Mouse (Mus musculus): ENCODE data around the gene Ccdc54.

The Ccdc54 gene

DNA sequence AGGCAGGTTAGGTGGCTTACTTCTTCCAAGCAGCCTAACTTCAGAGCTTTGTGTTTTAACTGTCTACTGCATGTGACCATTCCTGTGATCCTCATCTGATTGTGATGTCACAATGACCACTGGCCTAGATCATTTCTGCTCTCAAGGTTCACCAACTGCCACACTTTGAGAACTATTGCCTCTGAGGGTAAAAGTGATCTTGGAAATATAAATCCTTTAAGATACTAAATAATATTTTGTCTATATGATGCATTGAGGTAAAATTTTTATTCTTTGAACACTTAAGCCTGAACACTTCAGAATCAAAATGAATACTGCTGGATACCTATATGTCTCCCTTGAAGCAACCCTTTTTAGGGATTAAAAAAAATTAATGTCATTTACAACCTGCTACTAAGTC is at the start of gene Ccdc54:
Ccdc54 (minus strand) TSS at position 101 of the 400 bp plus-strand sequence.
- DNase-seq (ENCODE audit: low read depth, low spot score) = no peak

DNA sequence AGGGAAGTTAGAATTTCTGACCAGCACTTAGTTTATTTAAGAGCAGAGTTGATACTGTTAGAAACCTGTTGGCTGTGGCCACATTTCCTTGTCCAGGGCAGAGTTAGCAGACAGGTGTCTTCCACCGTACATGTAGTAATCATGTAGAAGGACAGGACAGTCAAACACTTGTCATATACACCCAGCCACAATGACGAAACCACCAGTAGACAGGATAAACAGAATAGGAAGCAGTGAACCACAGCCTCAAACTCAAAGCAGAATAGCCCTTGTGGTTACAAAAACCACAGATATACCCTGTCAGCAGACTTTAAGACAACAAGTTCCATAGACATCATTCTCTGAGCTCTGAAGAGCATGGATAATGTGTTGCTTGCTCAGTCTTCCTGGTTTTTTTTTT is 41.6 kb upstream of the Ccdc54 start:
- no peak for DNase-seq (ENCODE audit: low read depth, low spot score)

DNA sequence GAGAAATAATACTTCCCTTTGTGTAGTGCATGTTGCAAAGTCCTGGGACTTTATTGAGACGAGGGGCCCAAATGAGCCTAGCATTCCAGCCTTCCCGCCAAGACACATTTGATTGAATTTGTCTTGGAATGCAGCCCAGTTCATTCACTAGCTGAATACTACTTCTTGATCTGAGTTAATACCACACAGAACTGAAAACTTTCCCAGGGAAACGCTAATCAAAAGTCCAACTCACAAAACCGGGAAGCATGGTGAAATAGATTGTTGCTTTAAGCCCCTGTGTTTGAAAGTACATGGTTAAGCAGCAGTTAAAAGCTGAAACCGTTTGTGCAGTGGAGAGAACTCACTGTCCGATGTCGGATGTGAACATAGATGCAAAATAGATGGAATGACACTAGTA is 24.6 kb upstream of the Ccdc54 start:
- DNase-seq (ENCODE audit: low read depth, low spot score) = no peak

- no peak for DNase-seq (ENCODE audit: low read depth, low spot score)
These were observed 22.0 kb upstream of the Ccdc54 start for GRCm38 (mm10) chr16:50612944-50613343.

- no peak for DNase-seq (ENCODE audit: low read depth, low spot score)
These were observed 19.6 kb upstream of the Ccdc54 start for GRCm38 (mm10) chr16:50610580-50610979.

GRCm38 (mm10) chr16:50607776-50608562 is 17.0 kb upstream of the Ccdc54 start:
- no peak for DNase-seq (ENCODE audit: low read depth, low spot score)

DNA sequence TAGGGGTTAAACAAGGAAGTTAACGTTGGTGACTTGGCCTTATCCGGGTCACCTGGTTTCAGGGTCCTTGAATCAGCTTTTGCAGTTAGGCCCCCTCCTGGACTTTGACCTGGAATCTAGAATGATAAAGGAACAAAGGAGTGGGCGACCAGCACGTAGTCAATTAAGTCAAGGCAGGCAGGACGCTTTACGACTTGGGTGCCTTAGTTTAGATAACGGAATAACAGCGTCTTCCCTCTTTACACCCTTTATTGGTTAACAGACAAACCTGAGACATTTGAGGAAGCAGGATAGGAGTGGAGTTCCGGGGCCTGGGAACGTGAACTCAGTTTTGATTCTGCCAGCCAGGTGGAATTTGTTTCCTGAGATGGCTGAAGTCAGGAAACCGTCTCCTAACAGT is 13.9 kb upstream of the Ccdc54 start:
- DNase-seq (ENCODE audit: low read depth, low spot score) = no peak

DNA sequence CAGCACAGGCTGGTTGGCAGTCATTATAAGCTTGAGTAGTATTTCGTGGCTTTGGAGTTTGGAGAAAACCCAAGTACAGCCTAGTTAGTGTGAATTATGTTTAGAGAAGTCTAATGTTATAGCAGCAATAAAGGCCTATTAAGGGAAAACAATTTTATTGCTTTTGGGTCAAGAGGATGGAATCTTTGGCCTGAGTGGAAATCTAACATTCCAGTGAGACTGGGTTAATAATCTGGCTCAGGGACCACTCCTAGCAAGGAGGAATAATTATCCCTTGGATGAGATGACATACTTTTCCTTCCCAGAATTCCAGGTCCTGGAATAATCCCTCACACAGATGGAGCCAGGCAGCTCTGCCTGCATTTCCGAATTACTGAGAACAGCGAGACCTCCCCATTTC is 11.0 kb upstream of the Ccdc54 start:
- no peak for DNase-seq (ENCODE audit: low read depth, low spot score)

DNA sequence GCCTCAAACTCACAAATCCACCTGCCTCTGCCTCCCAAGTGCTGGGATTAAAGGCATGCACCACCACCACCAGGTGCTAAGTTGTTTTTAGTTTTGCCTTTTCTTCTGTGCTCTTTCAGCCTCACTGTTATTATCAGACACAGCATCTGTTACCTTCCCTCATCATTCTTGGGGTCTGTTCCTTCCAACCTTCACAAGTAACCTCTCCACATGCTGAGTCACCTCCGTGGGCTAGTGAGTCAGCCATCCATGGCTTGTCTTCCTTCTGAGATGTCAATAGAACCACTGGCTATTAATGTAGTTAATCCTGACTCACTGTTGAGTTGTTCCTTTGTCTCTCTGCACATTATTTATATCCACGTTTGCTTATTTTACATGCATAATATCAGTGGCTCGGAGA is 9.7 kb upstream of the Ccdc54 start:
- no peak for DNase-seq (ENCODE audit: low read depth, low spot score)

DNA sequence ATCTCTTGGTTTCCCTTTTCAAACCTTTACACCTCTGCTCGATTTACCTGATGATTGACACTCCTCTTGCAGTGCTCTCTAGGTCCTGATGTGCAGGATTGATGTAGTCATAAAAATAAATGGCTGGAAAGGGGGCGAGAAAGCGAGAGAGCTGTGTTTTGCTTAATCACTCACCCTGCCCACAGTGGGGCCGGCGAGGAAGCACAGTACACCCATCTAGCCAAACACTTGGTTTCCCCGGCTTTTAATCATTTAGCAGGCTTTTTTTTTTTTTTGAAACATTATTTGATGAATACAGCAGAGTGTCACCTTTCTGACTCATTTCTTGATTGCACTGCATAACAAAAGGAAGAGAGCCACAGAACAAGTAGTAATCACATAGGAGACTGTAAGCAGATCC is 5.7 kb upstream of the Ccdc54 start:
- no peak for DNase-seq (ENCODE audit: low read depth, low spot score)

DNA sequence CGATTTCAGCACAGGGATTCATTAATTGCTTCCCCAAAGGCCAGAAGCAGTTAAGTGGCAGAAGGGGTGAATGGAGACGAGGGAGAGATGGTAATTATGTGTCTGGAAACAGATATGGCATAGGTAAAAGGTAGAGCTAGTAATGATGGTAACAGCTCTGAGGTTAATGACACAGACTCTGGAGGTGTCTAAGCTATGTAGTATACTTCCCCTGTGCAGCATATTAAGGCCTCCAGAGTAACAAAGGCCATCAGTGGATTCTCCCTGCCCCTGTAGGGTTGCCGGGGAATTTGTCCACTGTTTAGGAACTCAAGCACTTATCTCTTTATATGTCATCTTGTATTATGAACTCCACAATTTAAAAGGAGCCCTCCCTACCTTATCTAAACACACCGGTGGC is 5.2 kb upstream of the Ccdc54 start:
- DNase-seq (ENCODE audit: low read depth, low spot score) = no peak

DNA sequence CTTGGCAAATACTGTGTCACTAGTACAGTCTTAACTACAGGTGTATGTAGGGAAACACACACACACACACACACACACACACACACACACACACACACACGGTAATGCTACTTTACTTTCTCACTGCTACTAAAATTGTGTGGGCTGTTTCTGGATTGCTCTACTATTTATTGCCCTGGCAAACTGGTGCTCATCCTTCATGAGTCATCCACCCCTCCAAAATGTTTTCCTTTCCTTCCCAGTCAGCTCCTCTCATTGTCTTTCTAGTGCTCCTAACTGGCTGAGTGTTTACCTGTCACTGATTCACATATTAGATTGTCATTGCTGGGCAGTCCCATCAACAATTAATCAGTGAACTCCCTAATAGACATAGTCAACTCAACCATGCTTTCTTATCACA is 3.9 kb upstream of the Ccdc54 start:
- no peak for DNase-seq (ENCODE audit: low read depth, low spot score)

DNA sequence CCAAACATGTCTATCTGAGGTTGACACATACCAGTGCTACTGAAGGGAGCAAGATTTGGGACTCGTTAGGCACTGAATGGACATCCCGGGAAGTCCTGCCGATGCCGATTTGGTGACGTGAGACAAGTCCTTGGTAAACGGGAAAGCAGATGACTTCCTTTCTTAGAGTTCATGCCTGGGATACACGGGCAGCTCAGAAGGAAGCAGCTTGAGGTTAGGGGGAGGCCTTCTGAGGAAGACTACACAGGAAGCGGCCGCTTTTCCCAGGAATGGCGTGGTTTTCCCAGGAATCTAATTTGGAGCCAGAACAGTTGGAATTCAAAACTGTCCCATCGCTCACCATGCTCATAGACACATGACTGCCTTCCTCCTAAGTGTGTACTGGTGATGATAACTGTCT is 2.4 kb upstream of the Ccdc54 start:
- no peak for DNase-seq (ENCODE audit: low read depth, low spot score)

GRCm38 (mm10) chr16:50589574-50590151 is 1.3 kb downstream of the Ccdc54 start:
- no peak for DNase-seq (ENCODE audit: low read depth, low spot score)

GRCm38 (mm10) chr16:50588191-50588590 is 2.8 kb downstream of the Ccdc54 start:
- no peak for DNase-seq (ENCODE audit: low read depth, low spot score)

GRCm38 (mm10) chr16:50587139-50587538 is 3.8 kb downstream of the Ccdc54 start:
- DNase-seq (ENCODE audit: low read depth, low spot score) = no peak

GRCm38 (mm10) chr16:50578361-50578760 is 12.6 kb downstream of the Ccdc54 start:
- DNase-seq (ENCODE audit: low read depth, low spot score) = no peak

GRCm38 (mm10) chr16:50572557-50572956 is 18.4 kb downstream of the Ccdc54 start:
- no peak for DNase-seq (ENCODE audit: low read depth, low spot score)

GRCm38 (mm10) chr16:50559163-50559771 is 31.7 kb downstream of the Ccdc54 start:
- no peak for DNase-seq (ENCODE audit: low read depth, low spot score)

DNA sequence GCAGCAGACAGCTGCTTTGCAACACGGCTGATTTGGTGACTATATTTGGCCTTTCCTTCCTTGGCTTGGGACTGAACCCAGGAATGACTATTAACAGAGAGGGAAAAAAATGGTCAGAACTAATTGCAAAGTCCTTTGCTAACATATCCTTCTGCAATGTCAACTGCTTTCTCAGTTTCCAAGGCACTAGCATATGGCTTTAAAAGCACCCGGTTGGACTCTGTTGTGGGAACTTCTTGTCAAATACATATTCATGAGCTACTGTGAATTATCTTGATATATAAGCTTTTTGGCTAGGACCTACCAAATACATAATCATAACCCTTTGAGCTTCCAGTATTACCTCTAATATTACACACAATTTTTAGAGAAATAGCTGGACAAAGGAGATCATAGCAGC is 37.1 kb downstream of the Ccdc54 start:
- DNase-seq (ENCODE audit: low read depth, low spot score) = no peak

- no peak for DNase-seq (ENCODE audit: low read depth, low spot score)
These were observed 39.0 kb downstream of the Ccdc54 start for GRCm38 (mm10) chr16:50551871-50552528.

GRCm38 (mm10) chr16:50550927-50551326 is 40.0 kb downstream of the Ccdc54 start:
- no peak for DNase-seq (ENCODE audit: low read depth, low spot score)
